Mouse (Mus musculus): ENCODE data around the gene Adra2c. TPM values are rescaled to one million over a fixed set of nuclear protein-coding genes. Genes with fewer than 3 reads are reported as not detected.

Gene Adra2c
- polyA plus RNA-seq, 1 experiment from 2014 or later: not detected

DNA sequence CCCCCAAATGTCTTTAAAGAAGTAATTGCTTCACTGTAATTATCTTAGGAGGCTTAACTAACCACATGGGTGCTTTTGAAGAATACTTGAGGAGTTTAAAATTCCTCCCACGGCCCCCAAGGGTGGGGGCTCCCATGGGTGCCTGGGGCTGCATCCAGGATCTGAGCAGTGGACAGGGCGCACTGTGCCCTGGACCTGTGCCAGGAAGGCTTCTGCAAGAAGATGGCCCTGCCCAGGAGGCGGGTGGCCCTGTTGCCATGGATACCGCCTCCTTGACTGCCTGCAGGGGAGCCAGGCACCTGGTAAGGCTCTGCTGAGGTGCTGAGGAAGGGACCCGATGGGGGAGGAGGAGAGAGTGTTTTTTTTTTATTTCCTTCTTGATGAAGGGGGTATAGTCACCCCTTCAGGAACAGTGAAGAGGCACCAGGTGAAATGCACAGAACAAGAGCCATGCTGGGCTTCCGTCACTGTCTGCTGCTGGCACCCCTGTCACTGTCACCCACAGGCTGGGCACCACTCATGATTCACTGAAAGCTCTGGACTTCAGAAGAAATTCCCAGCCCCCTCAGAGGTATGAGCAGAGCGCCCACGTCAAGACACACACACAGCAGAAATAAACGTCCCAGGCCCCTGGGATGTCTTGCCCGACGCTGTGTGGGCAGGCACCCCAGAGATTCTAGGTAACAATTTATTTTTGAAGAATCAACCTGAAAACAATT is 32.4 kb upstream of the Adra2c start:
- no peak overlapping the region for H3K4me2 ChIP-seq (replicated peaks; ENCODE audit: low read depth)
- no peak overlapping the region for H3K9ac ChIP-seq (ENCODE audit: low read length)
- WGBS: 47% methylated on average over 11 of the region's 11 CpGs
- ATAC-seq (ENCODE audit: low FRiP score, low TSS enrichment) (no peak), DNase-seq (ENCODE audit: low spot score) (no peak)
- no peak overlapping the region for H3K27ac ChIP-seq (replicated peaks)
- H3K36me3 ChIP-seq (ENCODE audit: control insufficient read depth, insufficient read depth, low read length): no peaks in the 10 kb centered on the region
- no peaks in the 10 kb centered on the region for H3K9me3 ChIP-seq (ENCODE audit: control insufficient read depth, low read length)
- no peaks in the 10 kb centered on the region for H3K27me3 ChIP-seq (ENCODE audit: control insufficient read depth, insufficient read depth, low read length)
- no peaks in the 10 kb centered on the region for H3K4me1 ChIP-seq (replicated peaks; ENCODE audit: control insufficient read depth, insufficient read depth)
- no peak overlapping the region for H3K4me3 ChIP-seq (ENCODE audit: low read depth, low read length)
- TF ChIP-seq CTCF (IDR thresholded peaks at IDR 0.05; ENCODE audit: low read depth) (no peak), EP300 (optimal IDR thresholded peaks at IDR 0.05) (no peak)

DNA sequence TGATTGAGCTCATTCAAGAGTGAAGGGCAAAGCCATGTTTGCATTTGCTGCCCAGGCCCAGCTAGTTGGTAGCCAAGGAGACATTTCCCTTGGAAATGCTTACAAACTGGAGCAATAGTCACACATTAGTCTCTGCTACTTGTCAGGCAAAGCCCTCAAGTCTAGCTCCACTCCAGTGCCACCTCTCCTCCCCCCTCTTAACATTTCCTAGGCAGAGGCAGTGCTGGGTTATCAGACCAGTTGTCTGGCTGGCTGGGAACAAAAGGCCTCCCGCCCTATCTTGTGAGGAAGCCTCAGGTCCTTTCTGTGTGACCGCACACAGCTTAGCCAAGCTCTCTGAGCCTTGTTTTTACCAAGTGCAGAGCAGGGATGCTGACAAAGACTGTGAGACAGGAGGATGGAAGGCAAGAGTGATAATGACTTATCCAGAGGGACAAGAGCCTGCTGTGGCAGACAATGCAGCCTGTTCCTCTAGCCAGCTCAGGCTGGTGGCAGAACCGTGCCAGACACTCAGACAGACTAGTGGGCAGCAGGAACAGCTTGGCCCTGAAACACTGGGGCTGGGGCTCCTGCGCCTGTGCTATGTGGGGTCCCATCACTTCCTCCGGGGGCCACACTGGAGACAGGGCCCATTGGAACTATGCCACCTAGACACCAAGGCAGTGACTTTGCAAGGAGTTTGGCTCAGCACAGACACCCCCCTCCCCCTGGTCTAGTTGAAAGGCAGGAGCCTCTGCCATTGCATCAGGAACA is 23.0 kb upstream of the Adra2c start:
- H3K4me3 ChIP-seq (ENCODE audit: low read depth, low read length): no peak overlapping the region
- H3K4me2 ChIP-seq (replicated peaks; ENCODE audit: low read depth): no peak overlapping the region
- H3K4me1 ChIP-seq (replicated peaks; ENCODE audit: control insufficient read depth, insufficient read depth): no peaks in the 10 kb centered on the region
- WGBS: 61% methylated on average over 5 of the region's 5 CpGs
- H3K36me3 ChIP-seq (ENCODE audit: control insufficient read depth, insufficient read depth, low read length): no peaks in the 10 kb centered on the region
- H3K27ac ChIP-seq (replicated peaks): no peak overlapping the region
- H3K9ac ChIP-seq (ENCODE audit: low read length): no peak overlapping the region
- DNase-seq (ENCODE audit: low spot score) (no peak), ATAC-seq (ENCODE audit: low FRiP score, low TSS enrichment) (no peak)
- TF ChIP-seq CTCF (IDR thresholded peaks at IDR 0.05; ENCODE audit: low read depth): no peak
- H3K9me3 ChIP-seq (ENCODE audit: control insufficient read depth, low read length): no peaks in the 10 kb centered on the region
- H3K27me3 ChIP-seq (ENCODE audit: control insufficient read depth, insufficient read depth, low read length): no peaks in the 10 kb centered on the region

DNA sequence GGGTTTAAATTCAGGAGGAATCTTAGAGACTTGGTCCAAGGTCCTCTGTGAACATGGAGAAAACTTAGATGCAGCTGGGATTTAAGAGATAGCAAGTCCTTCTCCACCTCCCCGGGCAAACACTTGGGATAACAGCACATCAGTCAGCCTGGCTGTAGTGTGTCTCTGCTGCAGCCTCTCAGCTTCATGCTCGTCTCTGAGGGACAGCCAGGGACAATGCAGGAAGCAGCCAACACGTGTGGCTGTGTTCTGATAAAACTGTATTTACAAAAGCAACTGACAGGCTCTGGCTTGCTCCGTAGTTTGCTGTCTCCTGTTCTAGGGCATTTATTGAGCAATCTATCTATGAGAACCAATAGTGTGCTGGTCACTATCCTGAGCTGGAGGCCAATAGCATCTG is 14.4 kb upstream of the Adra2c start:
- no peak overlapping the region for H3K4me3 ChIP-seq (ENCODE audit: low read depth, low read length)
- H3K9me3 ChIP-seq (ENCODE audit: control insufficient read depth, low read length): no peaks in the 10 kb centered on the region
- no peaks in the 10 kb centered on the region; the same call in 1 of the 2 replicates for H3K27me3 ChIP-seq (ENCODE audit: control insufficient read depth, insufficient read depth, low read length)
- ATAC-seq (ENCODE audit: low FRiP score, low TSS enrichment): no peak
- H3K4me2 ChIP-seq (replicated peaks; ENCODE audit: low read depth): no peak overlapping the region
- no peaks in the 10 kb centered on the region for H3K4me1 ChIP-seq (replicated peaks; ENCODE audit: control insufficient read depth, insufficient read depth)
- TF ChIP-seq CTCF (IDR thresholded peaks at IDR 0.05; ENCODE audit: low read depth): no peak
- no peak for TF ChIP-seq EP300 (optimal IDR thresholded peaks at IDR 0.05)
- H3K36me3 ChIP-seq (ENCODE audit: control insufficient read depth, insufficient read depth, low read length): no peaks in the 10 kb centered on the region
- WGBS: 17% methylated on average over 4 of the region's 4 CpGs
- no peak overlapping the region for H3K27ac ChIP-seq (replicated peaks)
- no peak for DNase-seq (ENCODE audit: low spot score)
- H3K9ac ChIP-seq (ENCODE audit: low read length): no peak overlapping the region

DNA sequence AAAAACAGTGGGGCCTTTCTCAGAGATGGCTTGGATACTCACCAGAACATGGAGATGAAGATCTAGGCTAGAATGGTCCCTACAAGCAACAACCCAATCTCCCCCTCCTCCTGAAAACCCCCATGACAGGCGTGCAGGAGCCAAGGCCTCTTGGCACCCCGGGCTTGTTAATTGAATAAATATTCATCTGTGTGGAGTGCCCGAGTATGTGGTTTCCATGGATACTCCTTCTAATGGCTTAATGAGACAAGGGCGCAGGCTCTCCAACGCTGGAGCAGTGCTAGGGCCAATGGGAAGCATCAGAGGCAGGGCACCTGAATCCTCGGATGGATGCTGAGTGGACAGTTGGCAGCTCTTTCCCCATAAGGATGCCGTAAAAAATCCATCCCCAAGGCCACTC is 10.6 kb upstream of the Adra2c start:
- no peak for TF ChIP-seq CTCF (IDR thresholded peaks at IDR 0.05; ENCODE audit: low read depth)
- no peak for TF ChIP-seq EP300 (optimal IDR thresholded peaks at IDR 0.05)
- no peaks in the 10 kb centered on the region; the same call in 1 of the 2 replicates for H3K27me3 ChIP-seq (ENCODE audit: control insufficient read depth, insufficient read depth, low read length)

DNA sequence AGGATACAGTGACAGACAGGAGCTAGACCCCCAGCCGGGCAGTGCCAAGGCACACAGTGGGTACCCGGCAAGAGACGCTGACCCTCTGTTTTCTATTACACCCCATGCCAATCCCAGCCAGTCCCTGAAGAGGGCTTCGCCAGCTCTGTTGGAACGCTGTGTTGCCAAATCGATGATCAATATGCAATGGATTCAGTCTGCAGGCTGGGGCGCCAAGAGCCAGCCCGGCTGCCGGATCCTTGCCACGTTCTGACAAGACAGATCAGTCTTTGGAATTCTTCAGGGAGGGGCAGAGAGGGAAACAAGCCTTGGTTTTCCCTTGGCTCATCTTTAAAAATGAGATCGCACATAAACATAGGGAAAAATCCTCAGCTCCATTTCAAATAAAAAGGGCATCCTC is 2.8 kb upstream of the Adra2c start:
- Histone ChIP-seq H3K27ac (replicated peaks) (no peak overlapping the region), H3K4me3 (ENCODE audit: low read depth, low read length) (no peak overlapping the region), H3K9me3 (ENCODE audit: control insufficient read depth, low read length) (no peaks in the 10 kb centered on the region), H3K27me3 (ENCODE audit: control insufficient read depth, insufficient read depth, low read length) (peaks cover 27% of the 10 kb centered on the region), H3K9ac (ENCODE audit: low read length) (no peak overlapping the region), H3K36me3 (ENCODE audit: control insufficient read depth, insufficient read depth, low read length) (no peaks in the 10 kb centered on the region), H3K4me1 (replicated peaks; ENCODE audit: control insufficient read depth, insufficient read depth) (no peaks in the 10 kb centered on the region), H3K4me2 (replicated peaks; ENCODE audit: low read depth) (no peak overlapping the region)
- ATAC-seq (ENCODE audit: low FRiP score, low TSS enrichment) (no peak), DNase-seq (ENCODE audit: low spot score) (no peak)
- TF ChIP-seq EP300 (optimal IDR thresholded peaks at IDR 0.05) (no peak), CTCF (IDR thresholded peaks at IDR 0.05; ENCODE audit: low read depth) (no peak)
- 53% methylated on average over 11 of the region's 11 CpGs for WGBS

More for the DNA sequence above, 10.6 kb upstream of the Adra2c start:
- no peak for ATAC-seq (ENCODE audit: low FRiP score, low TSS enrichment)
- Histone ChIP-seq H3K27ac (replicated peaks) (no peak overlapping the region), H3K4me2 (replicated peaks; ENCODE audit: low read depth) (no peak overlapping the region), H3K36me3 (ENCODE audit: control insufficient read depth, insufficient read depth, low read length) (no peaks in the 10 kb centered on the region), H3K9ac (ENCODE audit: low read length) (no peak overlapping the region), H3K9me3 (ENCODE audit: control insufficient read depth, low read length) (no peaks in the 10 kb centered on the region), H3K4me3 (ENCODE audit: low read depth, low read length) (no peak overlapping the region), H3K4me1 (replicated peaks; ENCODE audit: control insufficient read depth, insufficient read depth) (no peaks in the 10 kb centered on the region)
- WGBS: 51% methylated on average over 7 of the region's 7 CpGs
- DNase-seq (ENCODE audit: low spot score): no peak

All from stomach, postnatal 0 days (tissue).